Mouse (Mus musculus) kidney, postnatal 0 days (tissue): ENCODE data around the gene Pum3. TPM values are rescaled to one million over a fixed set of nuclear protein-coding genes. Genes with fewer than 3 reads are reported as not detected.

Source experiments
- ATAC-seq: fragments of 200-750 bp; cut with Nextera tagmentation; replicated peaks from 2 replicates; pipeline ENCODE4 v1.8.0; 2017; ENCODE audit warnings: low read depth, moderate number of reproducible peaks, moderate TSS enrichment, moderate library complexity; ENCODE audit not compliant: low FRiP score
- DNase-seq: peaks from one replicate; pipeline ENCODE4 v3.0.0-alpha.2; 2016; ENCODE audit warnings: low spot score
- H3K27ac ChIP-seq: fragments of 300-500 bp; sonication (generic); 2 replicates; pipeline ENCODE4 v1.5.1; 2014; ENCODE audit warnings: mild to moderate bottlenecking
- H3K27me3 ChIP-seq: fragments of 300-500 bp; sonication (generic); 2 replicates; pipeline ENCODE4 v1.6.1; 2014; ENCODE audit warnings: low read length, mixed read lengths; ENCODE audit not compliant: insufficient read depth
- H3K36me3 ChIP-seq: fragments of 300-500 bp; sonication (generic); 2 replicates; pipeline ENCODE4 v1.6.1; 2014; ENCODE audit warnings: low read length, mixed read lengths; ENCODE audit not compliant: insufficient read depth
- H3K4me1 ChIP-seq: fragments of 300-500 bp; sonication (generic); replicated peaks from 2 replicates; pipeline ENCODE4 v1.6.1; 2014; ENCODE audit warnings: antibody characterized with exemption, low read length, mixed read lengths; ENCODE audit not compliant: insufficient read depth
- H3K4me2 ChIP-seq: fragments of 300-500 bp; sonication (generic); 2 replicates; pipeline ENCODE4 v1.6.1; 2014; ENCODE audit warnings: mild to moderate bottlenecking, low read length, moderate library complexity, mixed read lengths
- H3K4me3 ChIP-seq: fragments of 300-500 bp; sonication (generic); replicated peaks from 2 replicates; pipeline ENCODE4 v1.5.1; 2014; ENCODE audit warnings: low read depth, low read length
- H3K9ac ChIP-seq: fragments of 300-500 bp; sonication (generic); 2 replicates; pipeline ENCODE4 v1.6.1; 2014; ENCODE audit warnings: low read depth, low read length
- H3K9me3 ChIP-seq: fragments of 300-500 bp; sonication (generic); replicated peaks from 2 replicates; pipeline ENCODE4 v1.6.1; 2016; ENCODE audit warnings: low read length, inconsistent platforms, mixed read lengths
- CTCF ChIP-seq: IDR thresholded peaks from 2 replicates; pipeline ENCODE4 v1.5.1; 2016; ENCODE audit warnings: antibody characterized with exemption, low read depth, mild to moderate bottlenecking, moderate library complexity
- WGBS: fragments of 180-500 bp; shearing (Covaris S2); extraction: QIAGEN DNeasy Blood & Tissue Kit; methylation state at CpG from one replicate; pipeline ENCODE4 v1.1.7; 2014; 5-methylcytosine and 5-hydroxymethylcytosine counted together
- polyA plus RNA-seq: library from polyadenylated mRNA; unstranded; fragments of >200 nt; fragmentation: Nextera tagmentation; extraction: Ambion mirVana; gene quantifications from 2 replicates; pipeline ENCODE4 v1.2.1, GENCODE M21; 2015

Gene Pum3
- polyA plus RNA-seq, 1 experiment from 2014 or later = 105 TPM

- TF ChIP-seq CTCF = no peak
- no peaks in the 10 kb centered on the region for H3K27me3 ChIP-seq
- peak overlapping the region; percentile 81 for H3K27ac ChIP-seq
- DNase-seq (no peak), ATAC-seq (peak; percentile 79)
- 80% methylated on average over 5 of the region's 5 CpGs for WGBS
- H3K4me3 ChIP-seq = no peak overlapping the region
- H3K4me2 ChIP-seq = no peak overlapping the region
- no peaks in the 10 kb centered on the region; the same call in 1 of the 2 replicates for H3K4me1 ChIP-seq
- no peak overlapping the region; the same call in 1 of the 2 replicates for H3K9ac ChIP-seq
- no peaks in the 10 kb centered on the region for H3K9me3 ChIP-seq
- H3K36me3 ChIP-seq = peaks cover 38% of the 10 kb centered on the region; the same call in 1 of the 2 replicates
Measured at GRCm38 (mm10) chr19:27397223-27397622, 32.4 kb downstream of the Pum3 start.

GRCm38 (mm10) chr19:27396719-27397118, 32.9 kb downstream of the Pum3 start:
- Histone ChIP-seq H3K9me3 (no peaks in the 10 kb centered on the region), H3K27ac (peak overlapping the region; percentile 81), H3K9ac (no peak overlapping the region; the same call in 1 of the 2 replicates), H3K4me1 (no peaks in the 10 kb centered on the region; the same call in 1 of the 2 replicates), H3K27me3 (no peaks in the 10 kb centered on the region), H3K4me2 (no peak overlapping the region), H3K36me3 (peaks cover 36% of the 10 kb centered on the region; the same call in 1 of the 2 replicates), H3K4me3 (no peak overlapping the region)
- 86% methylated on average over 2 of the region's 2 CpGs for WGBS
- no peak for TF ChIP-seq CTCF
- ATAC-seq (no peak), DNase-seq (no peak)

GRCm38 (mm10) chr19:27395936-27396335, 33.7 kb downstream of the Pum3 start:
- DNase-seq (peak; percentile 19), ATAC-seq (peak; percentile 73)
- Histone ChIP-seq H3K4me2 (no peak overlapping the region), H3K9ac (no peak overlapping the region), H3K9me3 (no peaks in the 10 kb centered on the region), H3K4me3 (no peak overlapping the region), H3K27me3 (no peaks in the 10 kb centered on the region), H3K4me1 (no peaks in the 10 kb centered on the region; the same call in 1 of the 2 replicates), H3K36me3 (peaks cover 28% of the 10 kb centered on the region; the same call in 1 of the 2 replicates), H3K27ac (peak overlapping the region; percentile 75)
- no peak for TF ChIP-seq CTCF
- WGBS = 75% methylated on average over 5 of the region's 5 CpGs

- no peaks in the 10 kb centered on the region for H3K9me3 ChIP-seq
- 71% methylated on average over 8 of the region's 8 CpGs for WGBS
- peak; percentile 31 for DNase-seq
- peak overlapping the region; percentile 75 for H3K27ac ChIP-seq
- peaks cover 30% of the 10 kb centered on the region for H3K36me3 ChIP-seq
- ATAC-seq = peak; percentile 83
- H3K4me3 ChIP-seq = no peak overlapping the region
- peak; percentile 51; the same call in 1 of the 2 replicates for TF ChIP-seq CTCF
- H3K27me3 ChIP-seq = no peaks in the 10 kb centered on the region
- H3K4me2 ChIP-seq = no peak overlapping the region
- no peak overlapping the region for H3K9ac ChIP-seq
- H3K4me1 ChIP-seq = no peaks in the 10 kb centered on the region; the same call in 1 of the 2 replicates
Measured at GRCm38 (mm10) chr19:27395481-27395880, 34.1 kb downstream of the Pum3 start.

GRCm38 (mm10) chr19:27394341-27394990, 35.2 kb downstream of the Pum3 start:
- Histone ChIP-seq H3K27me3 (no peaks in the 10 kb centered on the region), H3K4me2 (no peak overlapping the region), H3K9ac (no peak overlapping the region), H3K36me3 (peaks cover 33% of the 10 kb centered on the region), H3K27ac (peak overlapping the region; percentile 75), H3K4me1 (no peaks in the 10 kb centered on the region; the same call in 1 of the 2 replicates), H3K4me3 (no peak overlapping the region), H3K9me3 (no peaks in the 10 kb centered on the region)
- ATAC-seq (no peak), DNase-seq (no peak)
- no peak for TF ChIP-seq CTCF
- WGBS = 84% methylated on average over 7 of the region's 7 CpGs

- WGBS = 64% methylated on average over 2 of the region's 2 CpGs
- Histone ChIP-seq H3K9me3 (no peaks in the 10 kb centered on the region), H3K4me3 (no peak overlapping the region), H3K4me1 (no peaks in the 10 kb centered on the region; the same call in 1 of the 2 replicates), H3K27ac (no peak overlapping the region), H3K27me3 (no peaks in the 10 kb centered on the region), H3K36me3 (peaks cover 24% of the 10 kb centered on the region), H3K4me2 (no peak overlapping the region), H3K9ac (no peak overlapping the region)
- ATAC-seq = no peak
- no peak for TF ChIP-seq CTCF
- no peak for DNase-seq
Measured at GRCm38 (mm10) chr19:27392431-27392830, 37.2 kb downstream of the Pum3 start.
